In the genomic region with DNA sequence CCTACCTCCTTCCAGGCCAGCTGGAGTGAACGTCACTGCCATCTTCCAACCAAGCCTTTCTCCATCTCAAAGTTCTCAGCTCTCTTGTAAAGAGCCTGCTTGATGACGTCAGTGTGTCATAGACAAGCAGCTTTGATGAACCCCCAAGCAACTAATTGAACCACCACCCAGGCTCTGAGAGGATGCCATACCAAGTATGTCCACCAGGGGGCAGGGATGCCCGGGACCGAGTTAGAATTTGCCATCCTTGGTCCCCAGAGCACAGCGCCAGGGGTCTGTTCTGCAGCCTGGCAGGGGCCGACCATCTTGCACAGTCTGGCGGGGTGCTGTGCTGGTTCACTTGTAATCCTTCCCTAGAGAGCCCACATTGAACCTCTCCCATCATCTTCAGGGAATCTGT, we compare ENCODE assay signal across 7 mouse cellular contexts. TPM values are rescaled to one million over a fixed set of nuclear protein-coding genes. Genes with fewer than 3 reads are reported as not detected.
A peak's percentile ranks its signal among the peaks of the same experiment; 100 is the strongest.
DNase-seq lines count a peak whose midpoint lies in the region; ATAC-seq and TF ChIP-seq lines count a peak whose summit lies in the region.

No protein-coding gene starts in this region.

- DNase-seq in A20 (ENCODE audit: low read depth, low spot score) = peak; percentile 72
- peak; percentile 84 for DNase-seq in CD4-positive, CD25-positive, alpha-beta regulatory T cell, adult 2 months (ENCODE audit: low read depth, low spot score)
- DNase-seq in c-Kit-positive CD71-positive TER-119-negative erythroid progenitor cells, embryonic 14.5 days (ENCODE audit: low read depth) = peak; percentile 51
- peak; percentile 83 for DNase-seq in kidney, postnatal 10 days
- DNase-seq in lung, embryonic 14.5 days = peak; percentile 79
- peak; percentile 78 for DNase-seq in right cerebral cortex, postnatal 14 days

- H3K9ac ChIP-seq in forebrain, embryonic 13.5 days = no peak overlapping the region
- H3K9ac ChIP-seq in lung, embryonic 14.5 days = no peak overlapping the region

- peak; percentile 52 for ATAC-seq in forebrain, embryonic 13.5 days
- ATAC-seq in lung, embryonic 14.5 days (ENCODE audit: insufficient read depth) = peak; percentile 35; the same call in 1 of the 2 replicates

- H3K27me3 ChIP-seq in forebrain, embryonic 13.5 days = no peaks in the 10 kb centered on the region
- H3K27me3 ChIP-seq in lung, embryonic 14.5 days (ENCODE audit: insufficient read depth, low read length) = no peaks in the 10 kb centered on the region

- H3K4me3 ChIP-seq in forebrain, embryonic 13.5 days = no peak overlapping the region
- H3K4me3 ChIP-seq in lung, embryonic 14.5 days (ENCODE audit: low read depth, low read length) = no peak overlapping the region

- no peaks in the 10 kb centered on the region for H3K36me3 ChIP-seq in forebrain, embryonic 13.5 days (ENCODE audit: poor library complexity, severe bottlenecking)
- H3K36me3 ChIP-seq in lung, embryonic 14.5 days (ENCODE audit: insufficient read depth) = no peaks in the 10 kb centered on the region

- H3K4me1 ChIP-seq in forebrain, embryonic 13.5 days = peaks cover 18% of the 10 kb centered on the region
- H3K4me1 ChIP-seq in lung, embryonic 14.5 days (ENCODE audit: insufficient read depth) = peaks cover 5% of the 10 kb centered on the region; the same call in 1 of the 2 replicates

- 9% methylated on average over 7 of the region's 7 CpGs for WGBS in forebrain, embryonic 13.5 days
- 10% methylated on average over 7 of the region's 7 CpGs for WGBS in lung, embryonic 14.5 days

- peak; percentile 96 for TF ChIP-seq CTCF in lung, embryonic 14.5 days (IDR thresholded peaks at IDR 0.05; ENCODE audit: low read depth)

- no peak overlapping the region for H3K4me2 ChIP-seq in forebrain, embryonic 13.5 days
- H3K4me2 ChIP-seq in lung, embryonic 14.5 days = no peak overlapping the region

- H3K9me3 ChIP-seq in forebrain, embryonic 13.5 days (replicated peaks) = no peaks in the 10 kb centered on the region
- H3K9me3 ChIP-seq in lung, embryonic 14.5 days (ENCODE audit: low read depth, low read length) = no peaks in the 10 kb centered on the region

- H3K27ac ChIP-seq in forebrain, embryonic 13.5 days = no peak overlapping the region
- H3K27ac ChIP-seq in lung, embryonic 14.5 days (ENCODE audit: low read depth) = no peak overlapping the region

RNA-seq across cellular contexts. Expression of a gene that starts 31.1 kb away (rescaled TPM):
- polyA plus RNA-seq in forebrain, embryonic 13.5 days (2015; fragmentation: Nextera tagmentation; extraction: Ambion mirVana) = 7.6 and 7.7 TPM in 2 replicates
- polyA plus RNA-seq in lung, embryonic 14.5 days (2014; fragmentation: Nextera tagmentation; extraction: Ambion mirVana) = 14.0 and 14.1 TPM in 2 replicates
